Mouse (Mus musculus): Measurements from ENCODE around the gene Olfml1. TPM values are rescaled to one million over a fixed set of nuclear protein-coding genes. Genes with fewer than 3 reads are reported as not detected.
A peak's percentile ranks its signal among the peaks of the same experiment; 100 is the strongest.

Gene Olfml1
- 26.9 and 31.3 TPM in 2 replicates for polyA plus RNA-seq (2014; fragmentation: Nextera tagmentation; extraction: Ambion mirVana)

GRCm38 (mm10) chr7:107567261-107567671 lies at the start of gene Olfml1:
TSS of gene Olfml1 (plus strand) at chr7:107567446.
- Histone ChIP-seq H3K4me3 (ENCODE audit: low read depth, low read length) (peak within 1 kb of the TSS; percentile 46), H3K9ac (ENCODE audit: low read depth, low read length) (peak within 1 kb of the TSS; percentile 62), H3K4me2 (ENCODE audit: low read depth, low read length) (peak within 1 kb of the TSS; percentile 56), H3K9me3 (ENCODE audit: control insufficient read depth, low read length) (0 out of 2 replicates have a peak, but pooled peaks cover 6% of the 10 kb centered on the region), H3K27me3 (replicated peaks; ENCODE audit: control insufficient read depth, insufficient read depth, low read length) (no peaks in the 10 kb centered on the region), H3K36me3 (ENCODE audit: control insufficient read depth, insufficient read depth, low read length) (peaks cover 14% of the 10 kb centered on the region), H3K27ac (replicated peaks; ENCODE audit: low read depth, low read length) (peak within 1 kb of the TSS; percentile 92), H3K4me1 (ENCODE audit: control insufficient read depth, insufficient read depth, low read length) (peaks cover 15% of the 10 kb centered on the region)
- WGBS: 12% methylated on average over 7 of the region's 7 CpGs
- ATAC-seq (ENCODE audit: low read depth) (peak; percentile 91), DNase-seq (ENCODE audit: low spot score) (peak; percentile 95)

DNA sequence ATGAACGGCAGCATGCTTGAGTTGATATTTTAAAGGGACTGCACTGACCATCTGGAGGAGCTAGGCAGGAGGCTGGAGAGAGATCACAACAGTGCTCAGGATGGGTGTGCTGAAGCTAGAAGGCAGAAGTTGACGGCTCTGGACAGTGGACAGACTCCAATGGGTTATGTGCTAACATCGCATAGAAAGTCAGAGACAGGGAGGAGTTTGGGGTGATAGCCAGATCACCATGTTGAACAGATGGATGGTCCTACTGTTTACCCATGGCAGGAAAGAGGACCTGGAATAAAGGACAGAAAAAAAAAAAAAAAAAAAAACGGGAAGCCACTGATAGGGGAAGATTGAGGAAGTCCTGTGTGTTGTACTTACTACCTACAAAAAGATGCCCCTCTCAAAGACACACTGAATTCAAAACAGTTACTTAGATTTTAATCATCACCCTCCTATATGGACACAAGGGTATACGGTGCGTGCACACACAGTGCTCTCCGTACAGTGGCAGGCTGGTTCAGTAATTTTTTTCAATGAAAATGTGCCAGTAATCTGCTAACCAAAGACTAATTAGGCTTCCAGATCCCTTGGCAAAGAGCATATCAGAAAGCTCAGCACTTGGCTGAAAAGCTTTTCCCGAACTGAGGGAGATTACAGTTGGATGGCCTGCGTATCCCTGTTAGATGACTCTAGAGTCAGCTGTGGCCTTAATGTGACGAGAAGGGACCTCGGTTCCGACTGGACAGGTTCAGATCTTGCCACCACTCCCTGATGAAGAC lies 47.8 kb upstream of the Olfml1 start:
- WGBS: 91% methylated on average over 11 of the region's 12 CpGs
- ATAC-seq (ENCODE audit: low read depth) (no peak), DNase-seq (ENCODE audit: low spot score) (no peak)
- Histone ChIP-seq H3K36me3 (ENCODE audit: control insufficient read depth, insufficient read depth, low read length) (no peaks in the 10 kb centered on the region), H3K9ac (ENCODE audit: low read depth, low read length) (no peak overlapping the region), H3K27me3 (replicated peaks; ENCODE audit: control insufficient read depth, insufficient read depth, low read length) (no peaks in the 10 kb centered on the region), H3K4me2 (ENCODE audit: low read depth, low read length) (no peak overlapping the region), H3K27ac (replicated peaks; ENCODE audit: low read depth, low read length) (no peak overlapping the region), H3K9me3 (ENCODE audit: control insufficient read depth, low read length) (no peaks in the 10 kb centered on the region), H3K4me3 (ENCODE audit: low read depth, low read length) (no peak overlapping the region), H3K4me1 (ENCODE audit: control insufficient read depth, insufficient read depth, low read length) (peaks cover 9% of the 10 kb centered on the region)

GRCm38 (mm10) chr7:107521411-107521810 lies 45.8 kb upstream of the Olfml1 start:
- Histone ChIP-seq H3K27me3 (replicated peaks; ENCODE audit: control insufficient read depth, insufficient read depth, low read length) (no peaks in the 10 kb centered on the region), H3K36me3 (ENCODE audit: control insufficient read depth, insufficient read depth, low read length) (no peaks in the 10 kb centered on the region), H3K4me1 (ENCODE audit: control insufficient read depth, insufficient read depth, low read length) (peaks cover 9% of the 10 kb centered on the region), H3K27ac (replicated peaks; ENCODE audit: low read depth, low read length) (no peak overlapping the region), H3K9ac (ENCODE audit: low read depth, low read length) (no peak overlapping the region), H3K4me3 (ENCODE audit: low read depth, low read length) (no peak overlapping the region), H3K9me3 (ENCODE audit: control insufficient read depth, low read length) (no peaks in the 10 kb centered on the region), H3K4me2 (ENCODE audit: low read depth, low read length) (no peak overlapping the region)
- DNase-seq (ENCODE audit: low spot score) (no peak), ATAC-seq (ENCODE audit: low read depth) (no peak)
- WGBS: 69% methylated on average over 6 of the region's 6 CpGs

- 10% methylated on average over 1 of the region's 1 CpGs for WGBS
- Histone ChIP-seq H3K9me3 (ENCODE audit: control insufficient read depth, low read length) (0 out of 2 replicates have a peak, but pooled peaks cover 4% of the 10 kb centered on the region), H3K4me3 (ENCODE audit: low read depth, low read length) (no peak overlapping the region), H3K4me2 (ENCODE audit: low read depth, low read length) (no peak overlapping the region), H3K9ac (ENCODE audit: low read depth, low read length) (no peak overlapping the region), H3K27me3 (replicated peaks; ENCODE audit: control insufficient read depth, insufficient read depth, low read length) (no peaks in the 10 kb centered on the region), H3K27ac (replicated peaks; ENCODE audit: low read depth, low read length) (no peak overlapping the region), H3K4me1 (ENCODE audit: control insufficient read depth, insufficient read depth, low read length) (no peaks in the 10 kb centered on the region), H3K36me3 (ENCODE audit: control insufficient read depth, insufficient read depth, low read length) (no peaks in the 10 kb centered on the region)
- peak; percentile 33 for DNase-seq (ENCODE audit: low spot score)
- no peak; the same call in 1 of the 2 replicates for ATAC-seq (ENCODE audit: low read depth)
Observed at GRCm38 (mm10) chr7:107526299-107526698, 40.9 kb upstream of the Olfml1 start.

DNA sequence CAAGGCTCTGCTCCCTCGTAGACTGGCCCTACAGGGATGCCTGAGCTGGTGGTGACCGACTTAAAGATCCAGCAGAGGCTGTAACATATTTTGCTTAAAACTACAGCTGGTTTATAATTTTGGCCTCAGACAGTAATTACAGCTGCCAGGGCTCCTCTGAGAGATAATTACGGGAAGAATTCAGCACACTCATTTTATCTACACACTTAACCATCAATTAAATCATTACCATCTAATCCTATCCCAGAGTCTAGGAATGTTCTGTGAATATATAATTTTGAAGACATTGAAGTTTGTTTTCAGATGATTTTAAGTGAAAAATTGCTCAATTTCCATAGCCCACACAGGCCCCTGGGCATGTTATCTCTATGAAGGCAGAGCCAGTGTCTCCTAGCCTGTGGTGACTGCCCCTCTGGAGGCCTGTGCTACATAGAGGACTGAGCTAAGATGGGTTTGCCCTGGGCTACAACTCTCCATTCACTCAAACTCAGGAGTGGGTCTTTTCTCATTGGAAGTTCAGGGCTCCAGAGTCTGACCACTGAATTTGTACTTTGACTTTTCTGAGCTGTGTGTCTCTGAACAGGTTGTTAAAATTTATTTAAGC lies 39.0 kb upstream of the Olfml1 start:
- no peaks in the 10 kb centered on the region for H3K4me1 ChIP-seq (ENCODE audit: control insufficient read depth, insufficient read depth, low read length)
- no peaks in the 10 kb centered on the region for H3K36me3 ChIP-seq (ENCODE audit: control insufficient read depth, insufficient read depth, low read length)
- ATAC-seq (ENCODE audit: low read depth): peak; percentile 50; the same call in 1 of the 2 replicates
- DNase-seq (ENCODE audit: low spot score): peak; percentile 17
- 47% methylated on average over 3 of the region's 3 CpGs for WGBS
- H3K4me3 ChIP-seq (ENCODE audit: low read depth, low read length): no peak overlapping the region
- no peak overlapping the region for H3K4me2 ChIP-seq (ENCODE audit: low read depth, low read length)
- no peak overlapping the region for H3K27ac ChIP-seq (replicated peaks; ENCODE audit: low read depth, low read length)
- H3K27me3 ChIP-seq (replicated peaks; ENCODE audit: control insufficient read depth, insufficient read depth, low read length): no peaks in the 10 kb centered on the region
- H3K9me3 ChIP-seq (ENCODE audit: control insufficient read depth, low read length): 0 out of 2 replicates have a peak, but pooled peaks cover 6% of the 10 kb centered on the region
- no peak overlapping the region for H3K9ac ChIP-seq (ENCODE audit: low read depth, low read length)

GRCm38 (mm10) chr7:107529364-107529763 lies 37.9 kb upstream of the Olfml1 start:
- DNase-seq (ENCODE audit: low spot score) (no peak), ATAC-seq (ENCODE audit: low read depth) (no peak)
- WGBS: 63% methylated on average over 5 of the region's 5 CpGs
- H3K36me3 ChIP-seq (ENCODE audit: control insufficient read depth, insufficient read depth, low read length): no peaks in the 10 kb centered on the region
- H3K27ac ChIP-seq (replicated peaks; ENCODE audit: low read depth, low read length): no peak overlapping the region
- H3K9me3 ChIP-seq (ENCODE audit: control insufficient read depth, low read length): 0 out of 2 replicates have a peak, but pooled peaks cover 6% of the 10 kb centered on the region
- no peak overlapping the region for H3K4me2 ChIP-seq (ENCODE audit: low read depth, low read length)
- H3K4me1 ChIP-seq (ENCODE audit: control insufficient read depth, insufficient read depth, low read length): no peaks in the 10 kb centered on the region
- H3K27me3 ChIP-seq (replicated peaks; ENCODE audit: control insufficient read depth, insufficient read depth, low read length): no peaks in the 10 kb centered on the region
- H3K9ac ChIP-seq (ENCODE audit: low read depth, low read length): no peak overlapping the region
- no peak overlapping the region for H3K4me3 ChIP-seq (ENCODE audit: low read depth, low read length)

- whole genome bisulfite sequencing: 90% methylated on average over 4 of the region's 4 CpGs
- DNase-seq (ENCODE audit: low spot score): no peak
- no peak for ATAC-seq (ENCODE audit: low read depth)
Observed at GRCm38 (mm10) chr7:107535311-107535710, 31.9 kb upstream of the Olfml1 start.

GRCm38 (mm10) chr7:107536516-107536915 lies 30.7 kb upstream of the Olfml1 start:
- WGBS: 59% methylated on average over 6 of the region's 6 CpGs
- H3K4me2 ChIP-seq (ENCODE audit: low read depth, low read length): no peak overlapping the region
- H3K36me3 ChIP-seq (ENCODE audit: control insufficient read depth, insufficient read depth, low read length): no peaks in the 10 kb centered on the region
- H3K4me3 ChIP-seq (ENCODE audit: low read depth, low read length): no peak overlapping the region
- no peaks in the 10 kb centered on the region for H3K4me1 ChIP-seq (ENCODE audit: control insufficient read depth, insufficient read depth, low read length)
- no peak overlapping the region for H3K27ac ChIP-seq (replicated peaks; ENCODE audit: low read depth, low read length)
- no peak overlapping the region for H3K9ac ChIP-seq (ENCODE audit: low read depth, low read length)
- no peaks in the 10 kb centered on the region for H3K9me3 ChIP-seq (ENCODE audit: control insufficient read depth, low read length)
- H3K27me3 ChIP-seq (replicated peaks; ENCODE audit: control insufficient read depth, insufficient read depth, low read length): no peaks in the 10 kb centered on the region
- no peak for ATAC-seq (ENCODE audit: low read depth)
- DNase-seq (ENCODE audit: low spot score): peak; percentile 2

More at GRCm38 (mm10) chr7:107535311-107535710, 31.9 kb upstream of the Olfml1 start:
- Histone ChIP-seq H3K4me3 (ENCODE audit: low read depth, low read length) (no peak overlapping the region), H3K9me3 (ENCODE audit: control insufficient read depth, low read length) (0 out of 2 replicates have a peak, but pooled peaks cover 6% of the 10 kb centered on the region), H3K36me3 (ENCODE audit: control insufficient read depth, insufficient read depth, low read length) (no peaks in the 10 kb centered on the region), H3K4me1 (ENCODE audit: control insufficient read depth, insufficient read depth, low read length) (no peaks in the 10 kb centered on the region), H3K27me3 (replicated peaks; ENCODE audit: control insufficient read depth, insufficient read depth, low read length) (no peaks in the 10 kb centered on the region), H3K27ac (replicated peaks; ENCODE audit: low read depth, low read length) (no peak overlapping the region), H3K4me2 (ENCODE audit: low read depth, low read length) (no peak overlapping the region), H3K9ac (ENCODE audit: low read depth, low read length) (no peak overlapping the region)

Data from embryonic facial prominence, embryonic 14.5 days (tissue).